Mouse (Mus musculus): ENCODE measurements around the gene Slc22a14.

GRCm38 (mm10) chr9:119352060-119352459 lies 13.3 kb downstream of the Slc22a14 start:
- TF ChIP-seq CTCF (IDR thresholded peaks at IDR 0.05; ENCODE audit: insufficient read depth, low read depth, low read length) (peak; percentile 52; the same call in 1 of the 2 replicates), POLR2A (IDR thresholded peaks at IDR 0.05; ENCODE audit: insufficient read depth, low read depth, low read length) (no peak)
